In genomic region chr14:46480396-46480795, GRCm38 (mm10) we compare ENCODE assay signal across 16 mouse cellular contexts.
"Had no signal": no experiment of that assay in that cellular context is flagged by ENCODE, and none has a peak within 500 bp of the region (broad histone marks: within the 10 kb centered on the region; RNA-seq: fewer than 3 reads in every experiment).

No protein-coding gene starts in this region.

- H3K27ac ChIP-seq: liver, embryonic 15.5 days; lung, embryonic 15.5 days; macrophage; midbrain, embryonic 13.5 days; midbrain, embryonic 15.5 days; neural tube, embryonic 12.5 days had no signal

- H3K27me3 ChIP-seq: liver, embryonic 15.5 days; lung, embryonic 15.5 days; megakaryocyte, embryonic 14.5 days; midbrain, embryonic 13.5 days; midbrain, embryonic 15.5 days; neural tube, embryonic 12.5 days had no signal

- H3K4me3 ChIP-seq: liver, embryonic 15.5 days; lung, embryonic 15.5 days; megakaryocyte, embryonic 14.5 days; midbrain, embryonic 13.5 days; midbrain, embryonic 15.5 days; neural tube, embryonic 12.5 days had no signal

- H3K9me3 ChIP-seq: liver, embryonic 15.5 days; lung, embryonic 15.5 days; midbrain, embryonic 13.5 days; midbrain, embryonic 15.5 days; neural tube, embryonic 12.5 days had no signal

- H3K4me1 ChIP-seq: liver, embryonic 15.5 days; lung, embryonic 15.5 days; megakaryocyte, embryonic 14.5 days; midbrain, embryonic 13.5 days; midbrain, embryonic 15.5 days; neural tube, embryonic 12.5 days had no signal

- DNase-seq: liver, postnatal 0 days; lung, adult 2 months; lung, postnatal 10 days; right cerebral cortex, postnatal 14 days; spleen, adult 18-20 months; thymus, adult 2 months; thymus, postnatal 25 days; thymus, postnatal 4 days had no signal

- H3K9ac ChIP-seq: liver, embryonic 15.5 days; liver, postnatal 0 days; lung, embryonic 15.5 days; midbrain, embryonic 13.5 days; midbrain, embryonic 15.5 days; neural tube, embryonic 12.5 days had no signal

- H3K36me3 ChIP-seq: liver, embryonic 15.5 days; lung, embryonic 15.5 days; midbrain, embryonic 13.5 days; midbrain, embryonic 15.5 days; neural tube, embryonic 12.5 days had no signal

- ATAC-seq: liver, postnatal 0 days; midbrain, embryonic 13.5 days; midbrain, embryonic 15.5 days had no signal

- H3K4me2 ChIP-seq: liver, embryonic 15.5 days; lung, embryonic 15.5 days; midbrain, embryonic 11.5 days; midbrain, embryonic 13.5 days; midbrain, embryonic 15.5 days; neural tube, embryonic 12.5 days had no signal
